Mouse (Mus musculus) hindbrain, embryonic 15.5 days (tissue): ENCODE results near the gene Hsd3b7. TPM values are rescaled to one million over a fixed set of nuclear protein-coding genes. Genes with fewer than 3 reads are reported as not detected.
A peak's percentile ranks its signal among the peaks of the same experiment; 100 is the strongest.

ENCODE experiments used
- ATAC-seq: fragments of 200-750 bp; cut with Nextera tagmentation; 2 replicates; pipeline ENCODE4 v1.8.0; 2017; ENCODE audit warnings: low read depth, moderate number of reproducible peaks, moderate TSS enrichment; ENCODE audit not compliant: low FRiP score
- H3K27ac ChIP-seq: fragments of 300-500 bp; sonication (generic); replicated peaks from 2 replicates; pipeline ENCODE4 v1.5.1; 2015; ENCODE audit warnings: mild to moderate bottlenecking, inconsistent platforms
- H3K27me3 ChIP-seq: fragments of 300-500 bp; sonication (generic); 2 replicates; pipeline ENCODE4 v1.6.1; 2015; ENCODE audit warnings: control low read depth, inconsistent platforms
- H3K36me3 ChIP-seq: fragments of 300-500 bp; sonication (generic); 2 replicates; pipeline ENCODE4 v1.6.1; 2015; ENCODE audit warnings: control low read depth, inconsistent platforms
- H3K4me1 ChIP-seq: fragments of 300-500 bp; sonication (generic); replicated peaks from 2 replicates; pipeline ENCODE4 v1.6.1; 2015; ENCODE audit warnings: control low read depth, inconsistent platforms
- H3K4me2 ChIP-seq: fragments of 300-500 bp; sonication (generic); 2 replicates; pipeline ENCODE4 v1.6.1; 2015; ENCODE audit warnings: moderate library complexity, mild to moderate bottlenecking, inconsistent platforms
- H3K4me3 ChIP-seq: fragments of 300-500 bp; sonication (generic); 2 replicates; pipeline ENCODE4 v1.5.1; 2015; ENCODE audit warnings: mild to moderate bottlenecking, inconsistent platforms
- H3K9ac ChIP-seq: fragments of 300-500 bp; sonication (generic); 2 replicates; pipeline ENCODE4 v1.6.1; 2015; ENCODE audit warnings: inconsistent platforms
- H3K9me3 ChIP-seq: fragments of 300-500 bp; sonication (generic); 2 replicates; pipeline ENCODE4 v1.6.1; 2016; ENCODE audit warnings: control low read depth, inconsistent platforms
- WGBS: fragments of 180-500 bp; shearing (Covaris S2); methylation state at CpG from one replicate; pipeline ENCODE4 v1.1.7; 2015; 5-methylcytosine and 5-hydroxymethylcytosine counted together
- polyA plus RNA-seq: library from polyadenylated mRNA; unstranded; fragments of >200 nt; fragmentation: Nextera tagmentation; extraction: Ambion mirVana; gene quantifications from 2 replicates; pipeline ENCODE4 v1.2.1, GENCODE M21; 2015

Gene Hsd3b7
- 9.7 and 10.5 TPM in 2 replicates for polyA plus RNA-seq

GRCm38 (mm10) chr7:127800435-127801009 is at the start of gene Hsd3b7:
Hsd3b7 (plus strand) TSS chr7:127800604.
- no peak within 1 kb of the TSS for H3K9ac ChIP-seq
- ATAC-seq = peak; percentile 66
- no peaks in the 10 kb centered on the region for H3K4me1 ChIP-seq
- no peaks in the 10 kb centered on the region for H3K9me3 ChIP-seq
- peaks cover 53% of the 10 kb centered on the region for H3K36me3 ChIP-seq
- H3K27me3 ChIP-seq = no peaks in the 10 kb centered on the region
- H3K4me2 ChIP-seq = peak within 1 kb of the TSS; percentile 40
- H3K27ac ChIP-seq = 0 out of 2 replicates have a peak within 1 kb of the TSS, but pooled peaks have one; percentile 5
- H3K4me3 ChIP-seq = no peak within 1 kb of the TSS
- 30% methylated on average over 6 of the region's 6 CpGs for WGBS

- Histone ChIP-seq H3K36me3 (peaks cover 70% of the 10 kb centered on the region), H3K27me3 (no peaks in the 10 kb centered on the region), H3K27ac (no peak overlapping the region), H3K4me2 (no peak overlapping the region), H3K4me1 (peaks cover 39% of the 10 kb centered on the region), H3K9ac (no peak overlapping the region), H3K9me3 (no peaks in the 10 kb centered on the region), H3K4me3 (no peak overlapping the region)
- no peak for ATAC-seq
- 96% methylated on average over 5 of the region's 5 CpGs for WGBS
Measured at GRCm38 (mm10) chr7:127751619-127752018, 48.8 kb upstream of the Hsd3b7 start.

DNA sequence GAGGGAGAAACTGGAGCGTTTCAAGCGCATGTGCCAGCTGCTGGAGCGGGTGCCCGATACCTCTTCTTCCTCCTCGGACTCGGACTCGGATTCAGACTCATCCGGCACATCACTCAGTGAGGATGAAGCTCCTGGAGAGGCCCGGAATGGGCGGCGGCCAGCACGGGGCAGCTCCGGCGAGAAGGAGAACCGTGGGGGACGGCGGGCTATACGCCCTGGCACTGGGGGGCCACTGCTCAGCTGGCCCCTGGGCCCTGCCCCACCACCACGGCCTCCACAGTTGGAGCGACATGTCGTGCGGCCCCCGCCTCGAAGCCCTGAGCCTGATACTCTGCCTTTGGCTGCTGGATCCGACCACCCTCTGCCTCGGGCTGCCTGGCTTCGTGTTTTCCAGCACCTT is 48.3 kb upstream of the Hsd3b7 start:
- peaks cover 42% of the 10 kb centered on the region for H3K4me1 ChIP-seq

DNA sequence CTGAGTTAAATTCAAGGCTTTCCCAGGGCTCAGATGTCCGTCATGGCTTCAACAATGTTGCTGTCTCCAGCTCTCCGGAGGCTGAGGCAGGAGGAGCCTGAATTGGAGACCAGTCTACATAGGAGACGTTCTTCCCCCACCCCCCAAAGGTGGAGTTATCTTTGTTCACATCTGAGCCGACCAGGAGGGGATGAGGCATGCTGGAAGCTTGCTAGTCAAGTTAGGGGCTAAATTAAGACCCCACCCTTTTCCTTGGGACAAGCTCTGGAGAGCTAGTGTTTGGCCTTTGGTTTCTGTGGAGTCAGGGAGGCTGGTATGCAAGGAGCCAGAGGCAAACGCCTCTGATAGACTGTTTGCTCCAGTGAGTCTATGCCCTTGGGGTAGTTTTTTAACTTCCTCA is 47.2 kb upstream of the Hsd3b7 start:
- WGBS = 86% methylated on average over 5 of the region's 5 CpGs
- no peak overlapping the region for H3K4me3 ChIP-seq
- no peak overlapping the region for H3K9ac ChIP-seq
- H3K4me2 ChIP-seq = no peak overlapping the region
- peaks cover 84% of the 10 kb centered on the region for H3K36me3 ChIP-seq
- no peaks in the 10 kb centered on the region for H3K27me3 ChIP-seq
- peaks cover 31% of the 10 kb centered on the region for H3K4me1 ChIP-seq
- no peak for ATAC-seq
- H3K27ac ChIP-seq = no peak overlapping the region
- no peaks in the 10 kb centered on the region for H3K9me3 ChIP-seq

More for the DNA sequence above, 48.3 kb upstream of the Hsd3b7 start:
- ATAC-seq = no peak
- no peaks in the 10 kb centered on the region for H3K9me3 ChIP-seq
- WGBS = 95% methylated on average over 27 of the region's 27 CpGs
- H3K9ac ChIP-seq = no peak overlapping the region
- H3K4me2 ChIP-seq = no peak overlapping the region
- peaks cover 75% of the 10 kb centered on the region for H3K36me3 ChIP-seq
- no peak overlapping the region for H3K4me3 ChIP-seq
- no peaks in the 10 kb centered on the region for H3K27me3 ChIP-seq
- H3K27ac ChIP-seq = no peak overlapping the region

DNA sequence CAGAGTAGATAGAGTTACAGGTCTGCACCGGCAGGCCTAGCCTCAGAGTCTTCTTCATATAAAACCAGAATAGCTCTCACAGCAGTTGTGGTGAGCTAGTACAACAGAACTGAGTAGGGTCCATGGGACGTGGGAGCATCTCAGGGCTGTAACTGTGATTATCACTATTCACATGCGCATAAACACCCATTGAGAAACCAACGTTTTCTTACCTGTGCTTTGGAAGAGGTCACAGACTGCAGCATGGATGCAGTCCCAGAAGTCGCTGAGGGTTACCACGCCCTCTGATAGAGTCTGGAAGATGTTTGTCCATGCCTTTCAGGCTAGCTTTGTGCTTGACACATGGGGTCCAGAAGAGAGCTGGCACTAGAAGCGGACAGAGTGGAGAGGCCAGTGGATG is 46.7 kb upstream of the Hsd3b7 start:
- H3K9me3 ChIP-seq = no peaks in the 10 kb centered on the region
- no peak overlapping the region for H3K4me2 ChIP-seq
- no peak overlapping the region for H3K4me3 ChIP-seq
- H3K27ac ChIP-seq = no peak overlapping the region
- WGBS = 92% methylated on average over 7 of the region's 7 CpGs
- no peaks in the 10 kb centered on the region for H3K27me3 ChIP-seq
- ATAC-seq = no peak
- H3K9ac ChIP-seq = no peak overlapping the region
- H3K36me3 ChIP-seq = peaks cover 81% of the 10 kb centered on the region
- peaks cover 28% of the 10 kb centered on the region for H3K4me1 ChIP-seq

GRCm38 (mm10) chr7:127759716-127760115 is 40.7 kb upstream of the Hsd3b7 start:
- Histone ChIP-seq H3K9me3 (no peaks in the 10 kb centered on the region), H3K27ac (no peak overlapping the region), H3K27me3 (no peaks in the 10 kb centered on the region), H3K4me1 (peaks cover 14% of the 10 kb centered on the region; the same call in 1 of the 2 replicates), H3K9ac (no peak overlapping the region), H3K4me3 (no peak overlapping the region), H3K36me3 (peaks cover 65% of the 10 kb centered on the region), H3K4me2 (no peak overlapping the region)
- WGBS = 83% methylated on average over 6 of the region's 6 CpGs
- ATAC-seq = no peak

GRCm38 (mm10) chr7:127760478-127760877 is 39.9 kb upstream of the Hsd3b7 start:
- Histone ChIP-seq H3K9me3 (no peaks in the 10 kb centered on the region), H3K27me3 (no peaks in the 10 kb centered on the region), H3K36me3 (peaks cover 66% of the 10 kb centered on the region), H3K27ac (no peak overlapping the region), H3K4me1 (peaks cover 14% of the 10 kb centered on the region; the same call in 1 of the 2 replicates), H3K9ac (no peak overlapping the region), H3K4me2 (no peak overlapping the region), H3K4me3 (no peak overlapping the region)
- ATAC-seq = no peak
- WGBS = 86% methylated on average over 3 of the region's 3 CpGs

DNA sequence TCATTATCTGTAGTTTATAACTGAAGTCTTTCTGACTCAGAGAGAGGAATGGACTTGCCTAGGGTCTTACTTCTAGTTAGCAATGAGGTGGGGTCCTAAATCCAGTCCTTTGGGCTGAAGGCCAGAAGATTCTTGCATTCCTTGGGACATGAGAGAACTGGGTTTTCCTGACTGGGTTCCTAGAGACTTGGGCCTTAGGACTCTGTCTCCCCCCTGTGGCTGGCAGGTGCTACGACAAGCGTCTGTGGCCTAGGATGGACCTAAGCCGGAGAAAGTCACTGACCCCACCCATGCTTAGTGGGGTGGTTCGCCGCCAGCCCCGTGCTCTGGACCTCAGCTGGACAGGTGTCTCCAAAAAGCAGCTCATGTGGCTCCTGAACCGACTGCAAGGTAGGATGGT is 39.4 kb upstream of the Hsd3b7 start:
- no peak overlapping the region for H3K9ac ChIP-seq
- no peaks in the 10 kb centered on the region for H3K9me3 ChIP-seq
- H3K27me3 ChIP-seq = no peaks in the 10 kb centered on the region
- ATAC-seq = no peak
- H3K4me2 ChIP-seq = no peak overlapping the region
- H3K4me1 ChIP-seq = peaks cover 9% of the 10 kb centered on the region; the same call in 1 of the 2 replicates
- no peak overlapping the region for H3K4me3 ChIP-seq
- WGBS = 43% methylated on average over 7 of the region's 7 CpGs
- H3K27ac ChIP-seq = no peak overlapping the region
- H3K36me3 ChIP-seq = peaks cover 71% of the 10 kb centered on the region

GRCm38 (mm10) chr7:127763642-127764041 is 36.8 kb upstream of the Hsd3b7 start:
- Histone ChIP-seq H3K4me2 (no peak overlapping the region), H3K4me1 (peaks cover 3% of the 10 kb centered on the region), H3K36me3 (peaks cover 73% of the 10 kb centered on the region), H3K27me3 (no peaks in the 10 kb centered on the region), H3K27ac (no peak overlapping the region), H3K4me3 (no peak overlapping the region), H3K9me3 (no peaks in the 10 kb centered on the region), H3K9ac (no peak overlapping the region)
- WGBS = 91% methylated on average over 4 of the region's 4 CpGs
- no peak for ATAC-seq

DNA sequence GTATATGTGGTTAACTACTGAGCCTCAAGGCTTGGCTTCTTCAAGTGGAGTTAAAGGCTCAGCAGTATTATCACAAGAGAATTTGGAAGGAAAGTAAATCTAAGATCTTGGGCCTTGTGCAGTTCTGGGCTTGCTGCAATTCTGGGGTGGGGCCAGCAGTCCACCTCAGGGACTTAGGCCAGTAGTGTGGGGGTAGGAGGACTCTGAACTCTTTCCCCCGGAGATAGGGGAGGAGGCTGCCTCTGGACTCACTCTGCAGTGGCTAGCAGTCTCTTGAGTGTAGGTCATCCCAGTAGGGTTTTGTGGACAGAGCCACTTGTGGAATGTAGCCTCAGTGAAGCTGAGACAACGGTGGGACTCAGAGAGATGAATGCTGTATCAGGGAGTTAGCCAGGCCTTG is 34.6 kb upstream of the Hsd3b7 start:
- H3K4me2 ChIP-seq = no peak overlapping the region
- H3K4me1 ChIP-seq = peaks cover 24% of the 10 kb centered on the region
- no peak for ATAC-seq
- no peak overlapping the region for H3K4me3 ChIP-seq
- peaks cover 63% of the 10 kb centered on the region for H3K36me3 ChIP-seq
- 93% methylated on average over 2 of the region's 2 CpGs for WGBS
- H3K27me3 ChIP-seq = no peaks in the 10 kb centered on the region
- H3K27ac ChIP-seq = no peak overlapping the region
- no peaks in the 10 kb centered on the region for H3K9me3 ChIP-seq
- H3K9ac ChIP-seq = no peak overlapping the region

- no peak overlapping the region for H3K4me3 ChIP-seq
- 80% methylated on average over 17 of the region's 17 CpGs for WGBS
- H3K9me3 ChIP-seq = no peaks in the 10 kb centered on the region
- ATAC-seq = no peak
- H3K27me3 ChIP-seq = no peaks in the 10 kb centered on the region
- no peak overlapping the region for H3K9ac ChIP-seq
- no peak overlapping the region for H3K27ac ChIP-seq
- peaks cover 27% of the 10 kb centered on the region for H3K4me1 ChIP-seq
- no peak overlapping the region for H3K4me2 ChIP-seq
- peaks cover 55% of the 10 kb centered on the region for H3K36me3 ChIP-seq
Measured at GRCm38 (mm10) chr7:127766851-127767609, 33.4 kb upstream of the Hsd3b7 start.

DNA sequence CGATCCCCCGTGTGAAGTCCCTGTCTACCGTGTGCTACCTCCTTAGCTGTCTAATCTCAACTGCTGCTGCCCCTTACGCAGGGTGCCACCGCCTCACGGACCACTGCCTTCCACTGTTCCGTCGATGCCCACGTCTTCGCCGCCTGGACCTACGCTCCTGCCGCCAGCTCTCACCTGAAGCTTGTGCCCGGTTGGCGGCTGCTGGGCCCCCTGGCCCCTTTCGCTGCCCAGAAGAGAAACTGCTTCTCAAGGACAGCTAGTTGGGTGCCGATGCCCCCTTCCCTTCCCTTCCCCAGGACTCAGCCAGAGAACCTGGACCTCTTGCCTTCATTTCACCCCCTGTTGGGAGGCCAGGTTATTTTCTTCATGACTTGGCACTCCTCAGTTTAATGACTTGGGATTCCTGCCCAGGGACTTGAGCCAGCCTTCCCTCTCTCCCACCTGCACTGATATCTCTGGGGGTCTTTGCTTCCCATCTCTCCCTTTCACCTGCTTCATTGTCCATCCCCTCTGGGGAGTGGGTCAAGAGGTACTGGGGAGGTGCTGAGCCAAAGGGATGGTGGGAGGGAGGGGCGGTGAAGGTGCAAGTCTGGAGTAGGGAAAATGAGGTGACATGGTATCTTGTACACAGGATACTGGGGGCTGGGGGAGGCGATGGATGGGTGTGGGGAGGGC is 32.6 kb upstream of the Hsd3b7 start:
- WGBS = 94% methylated on average over 19 of the region's 19 CpGs
- H3K4me1 ChIP-seq = peaks cover 27% of the 10 kb centered on the region
- no peak overlapping the region for H3K27ac ChIP-seq
- no peaks in the 10 kb centered on the region for H3K27me3 ChIP-seq
- no peaks in the 10 kb centered on the region for H3K9me3 ChIP-seq
- H3K4me2 ChIP-seq = no peak overlapping the region
- H3K9ac ChIP-seq = no peak overlapping the region
- H3K4me3 ChIP-seq = no peak overlapping the region
- H3K36me3 ChIP-seq = peaks cover 49% of the 10 kb centered on the region
- ATAC-seq = no peak
